Mouse (Mus musculus): ENCODE measurements around the gene Paqr5.

Paqr5 gene

DNA sequence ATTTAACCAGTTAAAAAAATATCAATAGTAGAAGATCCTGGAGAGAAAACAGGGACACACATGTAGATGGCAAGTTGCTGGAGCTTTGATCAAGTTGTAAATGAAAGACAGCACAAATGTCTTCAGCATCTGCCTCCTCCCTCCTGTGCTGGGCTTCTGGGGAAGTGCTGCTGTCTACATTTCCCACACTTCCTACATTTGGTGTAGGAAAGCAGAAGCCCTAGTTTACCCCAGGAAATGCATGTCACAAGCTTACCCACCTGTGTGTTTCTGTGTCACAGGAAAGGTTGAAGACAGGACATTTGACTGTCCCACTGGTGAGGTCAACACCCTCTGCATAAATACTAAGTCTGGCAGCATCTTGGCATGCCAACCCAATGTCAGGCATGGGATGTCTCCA lies 71.9 kb downstream of the Paqr5 start:
- DNase-seq: no peak

DNA sequence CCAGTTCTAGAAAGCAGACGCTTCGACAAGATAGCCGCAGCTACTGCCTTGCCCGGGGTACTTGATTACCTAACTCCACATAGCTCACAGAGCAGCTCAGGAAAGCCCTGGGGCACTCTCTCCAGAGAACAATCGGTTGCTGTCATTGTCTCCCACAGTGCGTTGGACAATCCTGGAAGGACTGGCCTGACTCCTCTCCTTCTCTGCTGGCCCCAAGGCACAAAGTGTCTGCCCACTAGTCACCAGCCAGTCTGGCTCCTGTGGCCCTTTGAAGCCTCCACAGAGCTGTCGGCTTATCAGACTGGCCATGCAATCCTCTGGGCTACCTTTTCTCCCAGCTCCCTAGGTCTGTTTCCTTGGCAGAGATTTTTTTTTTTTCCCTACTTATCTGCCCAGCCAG lies 74.4 kb downstream of the Paqr5 start:
- DNase-seq: no peak

DNA sequence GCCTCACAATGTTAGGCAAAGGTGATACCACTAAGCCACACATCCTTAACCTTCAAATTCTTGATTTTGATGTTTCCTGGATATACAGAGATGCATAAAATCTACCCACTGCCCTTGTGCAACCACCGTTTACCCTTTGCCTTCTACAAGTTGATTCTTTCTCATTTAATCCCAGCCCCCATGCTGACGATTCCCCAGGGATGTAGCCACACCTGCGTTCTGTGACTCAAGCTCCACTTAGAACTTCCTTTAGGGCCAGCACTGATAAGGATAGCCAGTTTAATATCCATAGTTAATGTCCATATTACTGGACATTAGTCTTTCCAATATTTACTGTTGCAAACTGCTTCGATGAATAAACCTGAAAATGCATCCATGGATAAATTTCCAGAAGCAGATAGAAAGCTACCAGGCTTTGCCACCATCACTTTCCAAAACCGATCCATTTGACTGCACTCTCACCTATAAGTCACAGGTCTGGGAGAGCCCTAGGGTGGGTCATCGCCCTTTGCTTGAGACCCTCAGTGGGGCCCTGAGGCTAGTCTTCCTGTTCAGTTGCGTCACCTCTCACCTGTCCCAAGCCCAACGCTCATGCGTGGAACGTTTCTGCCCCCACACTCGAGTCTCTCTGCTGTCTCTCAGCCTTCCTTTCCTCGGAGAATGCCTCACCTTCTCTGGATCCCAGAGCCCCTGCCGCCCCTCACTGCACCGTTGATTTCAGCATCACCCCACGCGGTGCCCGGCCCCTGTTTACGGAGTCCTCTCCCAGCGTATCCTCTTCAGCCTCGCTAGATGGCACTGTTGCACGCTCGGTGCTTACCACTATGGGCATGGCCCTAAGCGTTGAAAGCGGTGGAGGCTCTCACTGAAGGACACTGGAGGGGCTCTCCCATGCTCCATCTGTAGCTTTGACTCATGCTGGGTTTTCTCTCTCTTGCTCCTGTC lies 79.0 kb downstream of the Paqr5 start:
- DNase-seq: peak; percentile 82 to 85

GRCm38 (mm10) chr9:61946623-61947401 lies 79.8 kb downstream of the Paqr5 start, which contains the start of gene Kif23:
Gene Kif23, minus strand, starts transcription at chr9:61946774.
- peak; percentile 98 to 99 for DNase-seq

DNA sequence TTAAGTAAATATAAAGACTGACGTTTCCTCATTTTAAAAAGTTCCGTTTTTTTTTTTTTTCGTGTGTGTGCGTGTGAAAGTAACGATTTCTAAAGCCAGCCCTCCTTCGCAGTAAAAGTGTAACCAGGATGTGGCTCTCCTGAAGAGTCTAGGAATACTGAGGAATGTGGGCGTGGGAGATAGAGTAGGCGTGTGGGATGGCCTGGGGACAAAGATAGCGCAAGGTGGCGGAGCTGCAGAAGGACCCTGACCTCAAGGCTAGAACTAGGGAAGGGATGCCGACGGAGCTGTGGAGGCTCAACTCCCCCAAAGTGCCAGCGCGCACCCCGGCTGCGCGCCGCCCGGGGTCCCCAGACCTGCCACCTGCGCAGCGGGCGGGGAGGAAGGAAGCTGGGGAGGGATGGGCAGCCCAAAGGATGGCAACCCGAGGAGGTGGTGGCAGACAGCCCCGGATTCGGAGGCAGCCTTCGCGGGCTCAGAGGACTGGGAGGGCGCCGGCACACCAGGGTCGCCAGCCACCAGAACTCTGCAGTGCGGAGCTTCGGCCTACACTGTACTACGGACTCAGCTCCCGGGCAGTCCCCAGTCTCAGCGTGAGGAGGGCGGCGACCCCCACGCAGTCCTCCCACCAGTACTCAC lies 80.6 kb downstream of the Paqr5 start:
- DNase-seq: peak in 1 of 2 experiments; percentile 34

GRCm38 (mm10) chr9:61941054-61941453 lies 85.6 kb downstream of the Paqr5 start:
- DNase-seq: no peak

DNA sequence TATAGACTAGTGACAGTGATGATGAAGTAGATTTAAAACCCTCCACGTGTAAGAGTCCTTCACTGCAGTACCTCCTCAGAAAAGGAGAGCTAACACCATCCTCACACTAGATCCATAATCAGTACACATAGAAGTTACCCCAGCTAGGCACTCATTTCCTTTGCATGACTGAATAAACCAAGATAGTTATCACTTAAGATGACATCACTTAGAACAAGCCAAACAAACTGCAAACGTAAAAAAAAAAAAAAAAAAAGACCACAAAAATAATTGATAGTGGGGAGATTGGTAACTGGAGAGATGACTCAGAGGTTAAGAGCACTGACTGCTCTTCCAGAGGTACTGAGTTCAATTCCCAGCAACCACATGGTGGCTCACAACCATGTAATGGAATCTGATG lies 93.3 kb downstream of the Paqr5 start:
- no peak for DNase-seq

GRCm38 (mm10) chr9:61932009-61932408 lies 94.6 kb downstream of the Paqr5 start:
- no peak for DNase-seq

DNA sequence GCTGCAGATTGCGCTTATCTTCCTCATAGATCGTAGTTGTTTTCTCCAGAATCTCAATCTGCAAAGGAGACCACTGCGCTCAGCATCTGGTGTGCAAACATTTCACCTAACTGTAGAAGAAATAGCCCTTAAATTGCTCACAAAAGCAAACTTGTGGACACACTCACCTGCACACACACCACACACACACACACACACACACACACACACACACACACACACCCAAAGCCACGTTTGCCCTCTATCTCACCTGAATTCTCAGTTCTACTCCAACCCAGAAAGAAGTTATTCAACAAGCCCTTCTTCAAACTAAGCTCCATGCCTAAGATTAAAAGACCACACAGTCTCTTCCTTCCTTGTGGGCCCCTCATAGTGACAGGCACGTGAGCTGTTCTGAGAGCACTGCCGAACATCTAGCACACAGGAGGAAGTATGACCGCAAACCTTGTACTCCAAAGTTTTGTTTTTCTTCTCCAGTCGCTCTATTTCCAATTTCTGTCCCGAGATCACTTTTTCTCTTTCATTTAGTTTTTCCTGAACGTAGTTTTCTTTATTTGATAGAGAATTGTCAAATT lies 101.5 kb downstream of the Paqr5 start:
- no peak for DNase-seq

DNA sequence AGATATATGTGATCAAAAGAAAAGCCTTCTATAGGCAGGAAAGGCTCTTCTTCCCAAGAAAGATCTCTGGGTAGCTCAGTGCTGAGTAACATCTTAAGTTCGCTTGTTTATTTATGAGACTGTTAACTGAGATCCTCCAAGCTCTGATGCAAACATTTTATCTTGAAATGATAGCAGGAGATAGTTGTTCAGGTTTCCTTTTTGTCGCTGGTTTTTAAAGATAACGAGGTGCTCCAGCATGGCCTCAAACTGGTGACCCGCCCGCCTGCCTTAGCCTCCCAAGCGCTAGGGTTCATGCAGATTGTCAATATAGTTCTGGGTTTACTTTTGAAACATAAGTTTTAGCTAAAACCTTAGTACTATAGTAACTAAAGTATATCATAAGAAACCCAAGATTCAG lies 106.3 kb downstream of the Paqr5 start:
- DNase-seq: no peak

DNA sequence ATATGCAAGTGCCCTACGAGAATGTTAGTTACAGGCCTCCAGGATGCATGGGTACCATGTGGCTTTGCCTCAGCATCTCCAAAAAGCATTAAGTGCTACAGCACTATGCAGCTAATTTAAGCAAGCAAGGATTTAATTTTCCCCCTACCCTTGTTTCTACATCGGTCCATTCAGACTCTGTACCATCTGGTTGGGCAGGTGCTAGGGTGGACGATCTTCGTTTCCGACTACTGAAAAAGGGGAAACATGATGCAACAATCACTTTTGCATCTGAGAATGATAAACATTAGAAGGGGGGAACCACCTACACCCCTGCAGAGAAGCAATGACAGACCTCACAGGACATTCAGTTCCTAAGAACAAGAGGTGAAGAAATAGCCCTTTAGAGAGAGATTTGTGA lies 107.2 kb downstream of the Paqr5 start:
- DNase-seq: no peak

DNA sequence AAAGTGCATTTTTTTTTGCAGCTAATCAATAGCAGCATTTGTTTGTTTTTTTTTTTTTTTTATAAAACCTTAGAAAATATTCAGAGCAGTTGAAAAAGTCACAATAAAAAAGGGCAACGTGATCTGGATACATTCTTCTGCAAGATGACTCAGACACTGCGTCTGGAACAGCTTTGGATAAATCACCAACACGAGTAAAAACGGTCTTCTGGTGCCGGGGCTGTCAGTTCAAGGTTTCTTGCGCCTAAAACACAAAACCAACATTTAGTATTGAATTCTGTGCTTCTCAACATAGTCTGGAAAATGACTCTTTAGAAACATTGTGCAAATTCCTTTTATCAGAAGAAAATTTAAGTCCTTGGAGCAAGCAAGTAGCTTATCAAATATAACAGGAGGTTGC lies 109.2 kb downstream of the Paqr5 start:
- no peak for DNase-seq

- DNase-seq: no peak
These were observed 109.7 kb downstream of the Paqr5 start for GRCm38 (mm10) chr9:61916986-61917385.

- DNase-seq: no peak
These were observed 111.2 kb downstream of the Paqr5 start for GRCm38 (mm10) chr9:61915393-61916005.

DNA sequence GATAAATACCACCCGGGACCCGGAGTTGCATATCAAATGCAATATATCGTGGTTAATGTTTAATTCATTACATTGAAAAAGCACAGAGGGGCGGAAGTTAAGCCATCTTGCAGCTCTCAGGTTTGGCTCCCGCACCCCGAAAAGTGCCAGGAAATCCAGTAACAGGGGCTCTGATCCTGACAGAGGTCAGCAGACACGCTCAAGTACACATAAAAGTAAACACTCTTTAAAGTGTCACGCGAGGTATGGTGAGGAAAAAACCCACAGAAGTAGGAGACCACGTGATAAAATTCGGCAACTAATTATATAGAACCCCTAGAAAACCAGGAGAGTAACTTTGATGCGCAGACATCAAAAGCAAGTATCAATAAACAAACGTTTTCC lies 111.7 kb downstream of the Paqr5 start:
- DNase-seq: no peak

DNA sequence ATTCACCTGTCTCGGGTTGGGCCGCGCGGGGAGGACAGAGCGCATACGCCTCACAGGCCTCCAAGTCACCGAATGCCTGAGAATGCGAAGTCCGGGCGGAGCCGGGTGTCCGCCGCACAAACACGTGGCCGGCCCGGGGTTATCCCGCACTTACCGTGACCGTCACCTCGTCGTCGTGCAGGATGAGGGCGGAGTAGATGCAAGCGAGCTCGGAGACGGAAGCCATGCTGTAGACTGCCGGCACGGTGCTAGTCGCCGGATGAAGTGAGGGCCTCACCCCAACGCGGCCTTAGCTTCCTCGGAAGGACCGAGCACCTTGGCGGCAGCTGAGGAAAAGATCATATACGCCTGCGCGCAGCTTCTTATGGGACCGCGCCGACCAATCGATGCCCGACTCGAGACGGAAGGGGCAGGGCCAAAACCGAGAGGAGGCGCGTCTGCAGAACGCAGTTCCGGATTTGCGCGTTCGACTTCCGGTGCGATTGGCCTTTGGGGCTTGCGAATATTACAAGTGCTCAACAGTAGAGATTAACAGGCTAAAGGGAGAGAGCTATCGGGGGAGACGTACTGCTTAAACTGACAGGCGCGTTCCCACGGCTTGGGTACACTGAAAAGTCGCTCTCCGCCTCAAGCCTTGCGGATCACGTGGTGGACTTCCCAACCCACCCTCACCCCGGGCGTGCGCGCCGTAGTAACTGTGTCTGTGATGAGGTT lies 112.3 kb downstream of the Paqr5 start, which contains the start of gene Rplp1:
Gene Rplp1, minus strand, starts transcription at position 340 of the 714 bp plus-strand sequence.
- DNase-seq: peak; percentile 97 to 98

DNA sequence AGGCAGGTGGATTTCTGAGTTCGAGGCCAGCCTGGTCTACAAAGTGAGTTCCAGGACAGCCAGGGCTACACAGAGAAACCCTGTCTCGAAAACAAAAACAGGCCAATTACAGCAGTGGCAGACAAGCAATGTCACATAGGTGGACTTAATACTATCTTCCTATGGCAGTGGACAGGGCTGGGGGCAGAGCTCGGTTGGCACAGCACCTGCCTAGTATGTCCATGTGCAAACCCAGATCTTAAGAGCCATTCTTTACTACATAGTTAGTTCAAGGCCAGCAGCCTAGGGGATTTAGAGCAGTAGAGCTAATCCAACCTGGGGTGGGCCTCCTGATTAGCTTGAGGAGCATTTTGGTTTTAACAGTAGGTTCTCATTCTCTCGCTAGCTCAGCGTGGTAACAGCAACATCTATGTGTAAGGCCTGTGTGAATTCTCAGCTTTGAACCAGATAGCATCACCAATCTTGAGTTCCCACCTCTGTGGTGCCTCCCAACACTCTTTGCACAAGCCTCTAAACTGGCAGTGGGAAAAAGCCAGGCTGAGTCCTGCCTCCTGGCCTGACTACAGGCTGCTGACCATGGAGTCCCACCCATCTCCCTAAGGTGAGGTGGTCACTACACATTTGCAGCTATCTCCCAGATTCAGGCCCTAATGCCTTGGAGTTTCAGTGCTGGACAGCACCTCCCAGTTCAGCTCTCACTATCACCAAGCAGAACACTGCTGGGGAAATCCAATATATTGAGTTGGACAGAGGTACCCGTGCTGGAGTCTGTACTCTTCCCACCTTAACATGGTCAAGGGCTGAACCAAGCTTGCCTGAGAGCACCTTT lies 115.1 kb downstream of the Paqr5 start:
- DNase-seq: no peak

GRCm38 (mm10) chr9:61910526-61911256 lies 116.0 kb downstream of the Paqr5 start:
- peak; percentile 49 to 51 for DNase-seq

DNA sequence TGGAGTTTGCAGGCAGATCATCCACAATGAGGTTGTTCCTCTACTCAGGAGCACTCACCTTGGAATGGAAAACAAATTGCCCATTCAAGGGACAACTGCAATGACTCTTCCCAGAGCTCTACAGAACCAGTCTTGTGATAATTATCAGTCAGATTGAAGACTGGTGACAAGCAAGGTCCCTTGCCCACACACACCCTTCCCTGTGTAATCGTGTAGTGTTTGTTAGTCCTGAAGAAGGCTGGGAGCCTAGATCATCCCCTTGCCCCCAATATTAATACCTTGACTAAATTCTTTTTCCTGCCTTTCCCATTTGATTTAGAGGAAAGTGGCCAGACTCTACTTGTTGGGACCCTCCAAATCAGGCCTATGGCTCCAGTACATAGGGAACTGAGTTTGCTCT lies 117.0 kb downstream of the Paqr5 start:
- DNase-seq: no peak

DNA sequence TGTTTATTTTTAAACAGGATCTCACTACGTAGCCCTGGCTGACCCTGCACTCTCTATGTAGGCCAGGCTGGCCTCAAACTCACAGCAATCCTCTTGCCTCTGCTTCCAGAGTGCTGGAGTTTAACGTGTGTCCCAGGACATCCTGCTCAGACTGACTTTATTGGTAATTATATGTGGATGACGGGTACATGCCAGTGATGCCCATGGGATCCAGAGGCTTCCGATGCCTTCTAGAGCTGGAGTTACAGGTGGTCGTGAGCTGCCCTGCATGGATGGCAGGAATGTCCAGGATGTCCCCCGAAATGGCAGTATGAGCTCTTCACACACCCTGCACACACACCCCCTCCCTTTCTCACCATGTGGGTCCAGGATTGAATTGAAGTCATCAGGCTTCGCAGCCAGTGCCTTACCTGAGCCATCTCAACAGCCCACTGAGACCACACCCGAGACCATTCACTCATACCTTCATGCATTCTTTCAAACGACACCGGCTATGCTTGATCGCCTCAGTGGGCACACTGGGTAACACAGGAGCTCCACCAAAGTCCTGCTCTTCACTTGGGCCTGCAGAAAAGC lies 117.7 kb downstream of the Paqr5 start:
- no peak for DNase-seq
